Mouse (Mus musculus): ENCODE data around the gene Olfr1219. TPM values are rescaled to one million over a fixed set of nuclear protein-coding genes. Genes with fewer than 3 reads are reported as not detected.

Gene Olfr1219
- total RNA-seq (2012; rRNA removed) = not detected in 2 replicates

DNA sequence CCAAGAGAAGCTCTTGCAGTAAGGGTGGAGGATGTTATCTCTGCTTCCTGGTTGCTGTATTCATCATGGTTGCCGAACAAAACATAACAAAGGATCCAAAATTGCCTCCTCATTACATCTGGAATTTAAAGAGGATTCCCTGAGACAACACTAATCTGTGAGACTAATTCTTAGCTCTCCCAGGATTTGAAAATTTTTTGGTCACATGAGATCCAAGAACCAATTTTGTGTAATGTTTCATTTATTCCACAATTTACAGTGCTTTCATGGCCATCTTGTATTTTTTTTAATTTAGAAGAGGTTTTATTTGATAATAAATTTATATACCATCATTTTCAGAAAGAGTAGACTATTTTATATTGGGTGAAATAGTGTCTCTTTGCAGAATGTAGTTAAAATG lies at the start of gene Olfr1219:
Olfr1219 (minus strand) TSS at position 101 of the 400 bp plus-strand sequence.
- H3K27ac ChIP-seq (ENCODE audit: insufficient read depth, low read depth, low read length, poor library complexity, severe bottlenecking) = no peak within 1 kb of the TSS
- no peak within 1 kb of the TSS for H3K4me3 ChIP-seq (ENCODE audit: insufficient read depth in 1 of 2, low read depth in 1 of 2, low read length in 2 of 2, poor library complexity in 1 of 2, severe bottlenecking in 1 of 2)
- H3K9me3 ChIP-seq (ENCODE audit: control insufficient read depth, insufficient read depth, low read depth, low read length) = no peaks in the 10 kb centered on the region
- no peak within 1 kb of the TSS for H3K9ac ChIP-seq (ENCODE audit: insufficient read depth, low read depth, low read length, poor library complexity, severe bottlenecking)
- TF ChIP-seq ZC3H11A (IDR thresholded peaks at IDR 0.05; ENCODE audit: borderline replicate concordance, low read depth, low read length) = no peak
- no peak for TF ChIP-seq CHD2 (IDR thresholded peaks at IDR 0.05; ENCODE audit: low read depth, low read length)
- TF ChIP-seq ZNF384 (IDR thresholded peaks at IDR 0.05; ENCODE audit: low read depth, low read length) = no peak
- TF ChIP-seq HCFC1 (IDR thresholded peaks at IDR 0.05; ENCODE audit: borderline replicate concordance, insufficient read depth, low read length) = no peak
- TF ChIP-seq MAFK (IDR thresholded peaks at IDR 0.05; ENCODE audit: insufficient read depth, low read depth, low read length) = no peak
- no peaks in the 10 kb centered on the region for H3K4me1 ChIP-seq (ENCODE audit: control insufficient read depth in 2 of 2, insufficient read depth in 2 of 2, low read length in 2 of 2, poor library complexity in 1 of 2)
- in situ Hi-C loops (cut with MboI; ENCODE audit: low sequenced_read_pairs in 2 of 2, unreplicated experiment in 2 of 2) = no loop called here
- no peak for DNase-seq (ENCODE audit: low read depth, low spot score)
- no peaks in the 10 kb centered on the region for H3K36me3 ChIP-seq (ENCODE audit: control insufficient read depth, insufficient read depth, low read length, poor library complexity, severe bottlenecking)

DNA sequence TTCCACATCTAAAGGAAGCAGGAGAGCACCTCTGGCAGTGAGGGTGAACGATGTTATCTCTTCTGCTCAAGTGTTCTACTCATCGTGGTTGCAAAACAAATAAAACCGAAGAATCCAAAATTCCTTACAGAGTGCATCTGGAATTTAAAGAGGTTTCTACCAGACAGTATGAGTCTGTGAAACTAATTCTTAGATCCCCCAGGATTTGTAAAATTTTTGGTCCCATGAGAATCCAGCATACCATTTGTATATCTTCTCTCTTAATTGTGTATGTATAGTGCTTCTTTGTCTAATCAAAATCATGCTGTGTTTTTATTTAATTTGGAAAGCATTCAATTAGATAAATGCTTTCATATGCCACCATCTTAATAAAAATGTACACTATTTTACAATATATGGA lies 49.6 kb upstream of the Olfr1219 start, which contains the start of gene Olfr1222:
Olfr1222 (minus strand) TSS at position 101 of the 400 bp plus-strand sequence.
- Histone ChIP-seq H3K36me3 (ENCODE audit: control insufficient read depth, insufficient read depth, low read length, poor library complexity, severe bottlenecking) (no peaks in the 10 kb centered on the region), H3K9me3 (ENCODE audit: control insufficient read depth, insufficient read depth, low read depth, low read length) (no peaks in the 10 kb centered on the region), H3K27ac (ENCODE audit: insufficient read depth, low read depth, low read length, poor library complexity, severe bottlenecking) (no peak within 1 kb of the TSS), H3K4me3 (ENCODE audit: insufficient read depth in 1 of 2, low read depth in 1 of 2, low read length in 2 of 2, poor library complexity in 1 of 2, severe bottlenecking in 1 of 2) (no peak within 1 kb of the TSS), H3K9ac (ENCODE audit: insufficient read depth, low read depth, low read length, poor library complexity, severe bottlenecking) (no peak within 1 kb of the TSS), H3K4me1 (ENCODE audit: control insufficient read depth in 2 of 2, insufficient read depth in 2 of 2, low read length in 2 of 2, poor library complexity in 1 of 2) (no peaks in the 10 kb centered on the region)
- in situ Hi-C loops (cut with MboI; ENCODE audit: low sequenced_read_pairs in 2 of 2, unreplicated experiment in 2 of 2) = no loop called here
- no peak for DNase-seq (ENCODE audit: low read depth, low spot score)
- TF ChIP-seq ZNF384 (IDR thresholded peaks at IDR 0.05; ENCODE audit: low read depth, low read length) = no peak
- TF ChIP-seq MAFK (IDR thresholded peaks at IDR 0.05; ENCODE audit: insufficient read depth, low read depth, low read length) = no peak

DNA sequence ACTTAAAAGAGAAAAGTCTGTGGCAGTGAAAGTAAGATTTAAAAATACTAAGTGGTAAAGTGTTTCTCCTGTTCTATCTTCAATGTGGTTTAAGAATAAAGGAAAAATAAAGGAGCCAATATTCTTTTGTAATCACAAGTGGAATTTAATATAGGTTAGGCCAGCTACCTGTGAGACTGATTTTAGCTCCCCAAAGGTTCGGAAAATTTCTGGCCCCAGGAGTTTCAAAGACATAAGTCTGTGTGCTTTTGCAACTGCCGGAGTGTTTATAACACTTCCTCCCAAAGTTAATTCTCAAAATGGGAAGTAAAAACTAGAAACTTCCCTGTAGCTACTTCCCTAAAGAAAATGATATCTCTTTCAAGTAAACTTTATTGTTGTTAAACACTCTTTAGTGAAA lies 33.9 kb upstream of the Olfr1219 start, which contains the start of gene Olfr1221:
Olfr1221 (minus strand) TSS at position 101 of the 400 bp plus-strand sequence.
- in situ Hi-C loops (cut with MboI; ENCODE audit: low sequenced_read_pairs in 2 of 2, unreplicated experiment in 2 of 2) = no loop called here
- H3K4me3 ChIP-seq (ENCODE audit: insufficient read depth in 1 of 2, low read depth in 1 of 2, low read length in 2 of 2, poor library complexity in 1 of 2, severe bottlenecking in 1 of 2) = no peak within 1 kb of the TSS
- no peak within 1 kb of the TSS for H3K27ac ChIP-seq (ENCODE audit: insufficient read depth, low read depth, low read length, poor library complexity, severe bottlenecking)
- no peak within 1 kb of the TSS for H3K9ac ChIP-seq (ENCODE audit: insufficient read depth, low read depth, low read length, poor library complexity, severe bottlenecking)
- no peak for DNase-seq (ENCODE audit: low read depth, low spot score)
- H3K36me3 ChIP-seq (ENCODE audit: control insufficient read depth, insufficient read depth, low read length, poor library complexity, severe bottlenecking) = no peaks in the 10 kb centered on the region
- H3K4me1 ChIP-seq (ENCODE audit: control insufficient read depth in 2 of 2, insufficient read depth in 2 of 2, low read length in 2 of 2, poor library complexity in 1 of 2) = no peaks in the 10 kb centered on the region
- TF ChIP-seq HCFC1 (IDR thresholded peaks at IDR 0.05; ENCODE audit: borderline replicate concordance, insufficient read depth, low read length) = no peak
- no peak for TF ChIP-seq ZNF384 (IDR thresholded peaks at IDR 0.05; ENCODE audit: low read depth, low read length)
- TF ChIP-seq CHD2 (IDR thresholded peaks at IDR 0.05; ENCODE audit: low read depth, low read length) = no peak
- no peak for TF ChIP-seq ZC3H11A (IDR thresholded peaks at IDR 0.05; ENCODE audit: borderline replicate concordance, low read depth, low read length)
- no peak for TF ChIP-seq MAFK (IDR thresholded peaks at IDR 0.05; ENCODE audit: insufficient read depth, low read depth, low read length)
- no peaks in the 10 kb centered on the region for H3K9me3 ChIP-seq (ENCODE audit: control insufficient read depth, insufficient read depth, low read depth, low read length)

DNA sequence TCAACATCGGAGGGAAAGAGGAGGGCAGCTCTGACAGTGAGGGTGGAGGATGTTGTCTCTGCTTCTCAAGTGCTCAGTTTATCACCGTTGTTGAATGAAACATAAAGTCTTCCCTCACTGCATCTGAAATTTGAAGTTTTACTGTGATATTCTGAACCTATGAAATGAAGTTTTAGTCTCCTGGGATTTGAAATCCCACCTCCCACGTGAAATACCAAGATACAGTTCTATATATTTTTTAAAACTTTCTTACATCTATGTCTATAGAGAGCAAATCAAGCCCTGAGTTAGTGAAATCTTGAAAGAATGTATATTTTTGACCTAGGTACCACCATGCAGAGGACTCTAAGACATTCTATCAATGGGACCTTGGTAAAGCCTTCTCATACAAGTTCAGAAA lies 23.4 kb upstream of the Olfr1219 start, which contains the start of gene Olfr1220:
Olfr1220 (minus strand) TSS at position 101 of the 400 bp plus-strand sequence.
- Histone ChIP-seq H3K9me3 (ENCODE audit: control insufficient read depth, insufficient read depth, low read depth, low read length) (no peaks in the 10 kb centered on the region), H3K36me3 (ENCODE audit: control insufficient read depth, insufficient read depth, low read length, poor library complexity, severe bottlenecking) (no peaks in the 10 kb centered on the region), H3K27ac (ENCODE audit: insufficient read depth, low read depth, low read length, poor library complexity, severe bottlenecking) (no peak within 1 kb of the TSS), H3K4me3 (ENCODE audit: insufficient read depth in 1 of 2, low read depth in 1 of 2, low read length in 2 of 2, poor library complexity in 1 of 2, severe bottlenecking in 1 of 2) (no peak within 1 kb of the TSS), H3K4me1 (ENCODE audit: control insufficient read depth in 2 of 2, insufficient read depth in 2 of 2, low read length in 2 of 2, poor library complexity in 1 of 2) (no peaks in the 10 kb centered on the region), H3K9ac (ENCODE audit: insufficient read depth, low read depth, low read length, poor library complexity, severe bottlenecking) (no peak within 1 kb of the TSS)
- no peak for DNase-seq (ENCODE audit: low read depth, low spot score)
- in situ Hi-C loops (cut with MboI; ENCODE audit: low sequenced_read_pairs in 2 of 2, unreplicated experiment in 2 of 2) = no loop called here
- TF ChIP-seq ZNF384 (IDR thresholded peaks at IDR 0.05; ENCODE audit: low read depth, low read length) = no peak
- TF ChIP-seq ZC3H11A (IDR thresholded peaks at IDR 0.05; ENCODE audit: borderline replicate concordance, low read depth, low read length) = no peak
- no peak for TF ChIP-seq CHD2 (IDR thresholded peaks at IDR 0.05; ENCODE audit: low read depth, low read length)
- no peak for TF ChIP-seq HCFC1 (IDR thresholded peaks at IDR 0.05; ENCODE audit: borderline replicate concordance, insufficient read depth, low read length)
- TF ChIP-seq MAFK (IDR thresholded peaks at IDR 0.05; ENCODE audit: insufficient read depth, low read depth, low read length) = no peak

DNA sequence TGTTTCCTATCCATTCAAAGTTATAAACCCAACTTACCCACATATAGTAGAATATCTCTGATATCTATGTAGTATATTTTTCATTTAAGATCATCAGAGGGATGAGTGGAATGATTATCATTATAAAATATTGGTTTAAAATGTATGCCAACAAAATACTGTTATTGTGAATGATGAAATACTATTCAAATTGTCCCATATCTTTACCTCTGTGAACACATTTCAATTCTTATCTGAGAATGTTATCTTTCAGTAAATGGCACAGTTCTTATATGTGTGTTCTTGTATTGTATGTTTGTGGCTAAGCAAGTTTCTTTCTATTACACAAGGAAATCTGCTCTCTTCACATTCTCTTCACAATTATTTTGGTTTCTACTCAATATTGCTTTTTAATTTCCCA lies 22.3 kb upstream of the Olfr1219 start:
- Histone ChIP-seq H3K27ac (ENCODE audit: insufficient read depth, low read depth, low read length, poor library complexity, severe bottlenecking) (no peak overlapping the region), H3K36me3 (ENCODE audit: control insufficient read depth, insufficient read depth, low read length, poor library complexity, severe bottlenecking) (no peaks in the 10 kb centered on the region), H3K4me1 (ENCODE audit: control insufficient read depth in 2 of 2, insufficient read depth in 2 of 2, low read length in 2 of 2, poor library complexity in 1 of 2) (no peaks in the 10 kb centered on the region), H3K4me3 (ENCODE audit: insufficient read depth in 1 of 2, low read depth in 1 of 2, low read length in 2 of 2, poor library complexity in 1 of 2, severe bottlenecking in 1 of 2) (no peak overlapping the region), H3K9ac (ENCODE audit: insufficient read depth, low read depth, low read length, poor library complexity, severe bottlenecking) (no peak overlapping the region), H3K9me3 (ENCODE audit: control insufficient read depth, insufficient read depth, low read depth, low read length) (no peaks in the 10 kb centered on the region)
- TF ChIP-seq MAFK (IDR thresholded peaks at IDR 0.05; ENCODE audit: insufficient read depth, low read depth, low read length) (no peak), ZNF384 (IDR thresholded peaks at IDR 0.05; ENCODE audit: low read depth, low read length) (no peak)
- DNase-seq (ENCODE audit: low read depth, low spot score) = no peak
- in situ Hi-C loops (cut with MboI; ENCODE audit: low sequenced_read_pairs in 2 of 2, unreplicated experiment in 2 of 2) = no loop called here
